Mouse (Mus musculus) embryo, embryonic 10.5 days (tissue): ENCODE results near the gene Cxcr2.

Experiments used
- DNase-seq: peaks from one replicate; pipeline ENCODE4 v3.0.0-alpha.2; 2015; ENCODE audit warnings: low spot score

Cxcr2 gene

GRCm38 (mm10) chr1:74153461-74154184 is at the start of gene Cxcr2:
Gene Cxcr2, plus strand, starts transcription at chr1:74153989.
- DNase-seq = no peak

- no peak for DNase-seq
These were observed 48.1 kb upstream of the Cxcr2 start for GRCm38 (mm10) chr1:74105660-74106059.

GRCm38 (mm10) chr1:74106214-74106613 is 47.6 kb upstream of the Cxcr2 start:
- no peak for DNase-seq

GRCm38 (mm10) chr1:74107931-74108618 is 45.7 kb upstream of the Cxcr2 start:
- DNase-seq = no peak

GRCm38 (mm10) chr1:74109670-74110069 is 44.1 kb upstream of the Cxcr2 start:
- no peak for DNase-seq

GRCm38 (mm10) chr1:74110932-74111695 is 42.7 kb upstream of the Cxcr2 start:
- DNase-seq = peak; percentile 85

GRCm38 (mm10) chr1:74111696-74112030 is 42.1 kb upstream of the Cxcr2 start:
- DNase-seq = no peak

- DNase-seq = no peak
These were observed 40.7 kb upstream of the Cxcr2 start for GRCm38 (mm10) chr1:74113071-74113470.

- no peak for DNase-seq
These were observed 35.9 kb upstream of the Cxcr2 start for GRCm38 (mm10) chr1:74117876-74118275.

GRCm38 (mm10) chr1:74119115-74119514 is 34.7 kb upstream of the Cxcr2 start:
- no peak for DNase-seq

GRCm38 (mm10) chr1:74121138-74121537 is 32.7 kb upstream of the Cxcr2 start:
- no peak for DNase-seq

- DNase-seq = no peak
These were observed 31.8 kb upstream of the Cxcr2 start for GRCm38 (mm10) chr1:74121821-74122576.

GRCm38 (mm10) chr1:74123215-74123614 is 30.6 kb upstream of the Cxcr2 start:
- DNase-seq = no peak

GRCm38 (mm10) chr1:74124021-74124981 is 29.5 kb upstream of the Cxcr2 start, which contains the start of gene Tns1:
Gene Tns1, minus strand, starts transcription at chr1:74124449.
- peak; percentile 58 for DNase-seq

GRCm38 (mm10) chr1:74124991-74125552 is 28.7 kb upstream of the Cxcr2 start, which contains the start of gene Rufy4:
Gene Rufy4, plus strand, starts transcription at chr1:74125541.
- peak; percentile 88 for DNase-seq

- DNase-seq = no peak
These were observed 22.7 kb upstream of the Cxcr2 start for GRCm38 (mm10) chr1:74130883-74131659.

GRCm38 (mm10) chr1:74132011-74132410 is 21.8 kb upstream of the Cxcr2 start:
- no peak for DNase-seq

GRCm38 (mm10) chr1:74133954-74134353 is 19.8 kb upstream of the Cxcr2 start:
- no peak for DNase-seq

GRCm38 (mm10) chr1:74135326-74135950 is 18.4 kb upstream of the Cxcr2 start:
- DNase-seq = no peak
